Mouse (Mus musculus): ENCODE measurements around the gene Eif3a. TPM values are rescaled to one million over a fixed set of nuclear protein-coding genes. Genes with fewer than 3 reads are reported as not detected.
A peak's percentile ranks its signal among the peaks of the same experiment; 100 is the strongest.

The Eif3a gene
- total RNA-seq, 2 experiments from 2014 or later = 142 to 157 TPM

DNA sequence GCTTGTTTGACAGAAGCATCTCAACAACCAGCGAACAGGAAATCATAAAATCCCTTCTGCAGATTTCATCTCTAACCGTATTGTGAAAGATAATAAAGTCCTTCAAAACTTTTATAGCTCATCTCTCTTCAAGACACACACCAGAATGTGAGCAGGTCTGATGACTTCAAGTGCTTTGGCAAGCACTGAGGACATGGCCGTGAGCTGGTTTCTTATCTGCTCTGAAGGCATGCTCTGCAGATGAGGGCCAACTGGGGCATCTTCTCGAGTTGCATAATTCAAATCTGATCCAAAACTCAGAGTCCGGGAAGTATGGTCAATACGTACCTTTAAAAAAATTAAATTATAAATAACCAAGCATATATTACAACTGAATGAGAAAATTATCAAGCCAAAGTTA lies 17.1 kb downstream of the Eif3a start:
- no peak for DNase-seq
- intact Hi-C loops (cut with DNase I) = loop anchor here (5.0 kb wide), 1 partner anchor 44 kb away; no protein-coding TSS in a partner anchor

DNA sequence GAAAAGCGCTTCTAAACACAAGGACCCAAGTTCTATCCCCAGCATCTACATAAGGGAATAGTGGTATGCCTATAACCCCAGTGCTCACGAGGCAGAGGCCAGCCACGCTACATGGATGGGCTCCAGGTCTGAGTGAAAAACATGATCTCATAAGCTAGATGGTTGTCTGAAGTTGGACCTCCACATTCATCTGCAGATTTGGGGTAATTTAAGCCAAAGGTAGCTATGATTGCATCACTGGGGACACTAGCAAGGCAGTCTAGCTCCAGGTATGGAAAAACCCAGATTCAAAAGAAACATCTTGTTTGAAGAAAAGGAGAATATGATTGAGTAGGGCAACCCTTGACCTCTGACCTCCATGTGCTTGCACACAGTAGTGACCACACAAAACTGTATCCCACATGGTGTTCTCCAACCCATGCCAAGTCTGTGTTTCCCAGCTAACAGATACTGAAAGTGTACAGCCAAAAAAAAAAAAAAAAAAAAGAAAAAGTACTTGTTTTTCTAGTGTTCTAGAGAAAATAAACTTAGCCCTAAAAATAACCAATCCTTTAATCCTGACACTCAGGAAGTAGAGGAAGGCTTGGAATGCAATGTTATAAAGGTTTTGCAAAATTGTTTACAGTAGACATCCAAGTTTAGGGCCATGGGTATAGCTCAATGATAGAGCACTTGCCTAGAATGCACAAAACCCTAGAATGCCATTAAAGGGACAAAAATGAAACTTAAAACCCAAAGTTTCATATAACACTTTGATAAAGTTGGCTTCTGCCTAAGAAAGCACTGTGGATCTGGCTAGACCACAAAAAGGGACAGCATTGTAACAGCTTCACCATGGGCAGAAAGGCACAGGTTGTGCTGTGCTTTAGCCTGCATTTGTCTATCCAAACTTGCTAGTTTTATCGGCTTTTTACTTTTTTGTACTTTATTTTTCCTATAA lies 31.3 kb downstream of the Eif3a start:
- intact Hi-C loops (cut with DNase I) = loop anchor here (10.0 kb wide), 2 partner anchors 184 to 324 kb away; no protein-coding TSS in a partner anchor
- DNase-seq = no peak

DNA sequence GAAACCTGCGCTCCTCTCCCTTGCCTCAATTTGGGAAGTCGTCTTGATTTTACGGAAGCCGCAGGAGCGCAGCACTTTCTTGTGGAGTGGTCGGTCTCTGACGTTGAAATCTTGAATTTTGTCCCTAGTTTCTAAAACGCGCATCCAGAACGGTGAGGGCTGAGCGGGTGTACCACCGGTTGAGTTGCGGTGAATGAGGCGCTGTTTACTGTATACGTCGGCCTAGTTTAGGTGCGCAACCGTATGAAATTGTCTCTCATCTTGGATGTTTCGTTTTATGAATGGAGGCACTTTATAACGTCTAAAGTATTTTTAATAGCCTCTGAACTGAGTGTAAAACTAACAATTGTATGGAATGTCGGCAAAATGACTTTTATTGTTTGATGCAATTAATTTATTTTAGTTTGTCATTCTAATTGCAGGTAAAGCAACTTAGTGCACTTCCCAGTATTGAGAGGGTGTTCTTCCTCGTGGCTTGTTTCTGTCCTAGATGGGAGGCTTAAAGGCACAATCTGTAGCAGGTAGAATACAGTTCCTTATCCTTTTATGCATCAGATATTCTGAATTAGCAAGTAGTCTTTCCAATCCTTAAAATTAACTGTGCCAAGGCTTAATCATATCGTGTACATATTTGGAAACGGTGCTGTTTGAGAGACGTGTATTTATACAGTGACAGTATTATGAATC lies 33.2 kb downstream of the Eif3a start:
- intact Hi-C loops (cut with DNase I) = loop anchor here (10.0 kb wide), 2 partner anchors 182 to 322 kb away; no protein-coding TSS in a partner anchor
- no peak for DNase-seq

DNA sequence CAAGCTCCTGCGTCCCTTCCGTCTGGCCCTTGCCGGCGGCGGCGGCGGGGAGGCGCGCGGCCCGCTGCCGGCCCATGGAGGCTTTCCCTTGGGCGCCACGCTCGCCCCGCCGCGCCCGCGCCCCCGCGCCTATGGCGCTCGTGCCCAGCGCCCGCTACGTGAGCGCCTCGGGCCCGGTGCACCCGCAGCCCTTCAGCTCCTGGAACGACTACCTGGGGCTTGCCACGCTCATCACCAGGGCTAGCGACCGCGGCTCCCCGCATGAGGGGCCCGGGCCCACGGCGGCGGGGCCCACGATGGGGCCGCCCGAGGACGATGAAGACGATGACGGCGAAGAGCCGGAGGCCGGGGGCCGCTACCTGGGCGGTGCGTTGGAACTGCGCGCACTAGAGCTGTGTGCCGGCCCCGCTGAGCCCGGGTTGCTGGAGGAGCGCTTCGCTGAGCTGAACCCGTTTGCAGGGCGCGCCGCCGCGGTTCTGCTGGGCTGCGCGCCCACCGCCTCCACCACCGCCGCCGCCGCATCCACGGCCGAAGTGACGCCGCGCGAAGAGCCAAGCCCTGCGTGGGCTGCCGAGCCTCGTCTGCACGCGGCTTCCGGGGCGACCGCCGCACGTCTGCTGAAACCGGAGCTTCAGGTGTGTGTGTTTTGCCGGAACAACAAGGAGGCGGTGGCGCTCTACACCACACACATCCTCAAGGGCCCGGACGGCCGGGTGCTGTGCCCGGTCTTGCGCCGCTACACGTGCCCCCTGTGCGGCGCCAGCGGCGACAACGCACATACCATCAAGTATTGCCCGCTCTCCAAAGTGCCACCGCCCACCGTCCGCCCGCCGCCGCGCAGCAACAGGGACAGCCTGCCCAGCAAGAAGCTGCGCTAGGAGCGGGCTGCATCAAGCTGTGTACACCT lies 34.0 kb downstream of the Eif3a start:
- DNase-seq = peak; percentile 43
- intact Hi-C loops (cut with DNase I) = loop anchor here (10.0 kb wide), 2 partner anchors 182 to 322 kb away; no protein-coding TSS in a partner anchor

GRCm38 (mm10) chr19:60755438-60756191 lies 34.8 kb downstream of the Eif3a start, which contains the start of gene Nanos1:
Nanos1 (plus strand) TSS chr19:60755987.
- intact Hi-C loops (cut with DNase I) = loop anchor here (10.0 kb wide), 2 partner anchors 181 to 321 kb away; no protein-coding TSS in a partner anchor
- DNase-seq = peak; percentile 93

GRCm38 (mm10) chr19:60747801-60748200 lies 42.7 kb downstream of the Eif3a start:
- no peak for DNase-seq
- intact Hi-C loops (cut with DNase I) = no loop called here

- intact Hi-C loops (cut with DNase I) = no loop called here
- DNase-seq = no peak
Observed at GRCm38 (mm10) chr19:60743767-60744547, 46.5 kb downstream of the Eif3a start.

GRCm38 (mm10) chr19:60740560-60740959 lies 49.9 kb downstream of the Eif3a start:
- intact Hi-C loops (cut with DNase I) = no loop called here
- no peak for DNase-seq

DNA sequence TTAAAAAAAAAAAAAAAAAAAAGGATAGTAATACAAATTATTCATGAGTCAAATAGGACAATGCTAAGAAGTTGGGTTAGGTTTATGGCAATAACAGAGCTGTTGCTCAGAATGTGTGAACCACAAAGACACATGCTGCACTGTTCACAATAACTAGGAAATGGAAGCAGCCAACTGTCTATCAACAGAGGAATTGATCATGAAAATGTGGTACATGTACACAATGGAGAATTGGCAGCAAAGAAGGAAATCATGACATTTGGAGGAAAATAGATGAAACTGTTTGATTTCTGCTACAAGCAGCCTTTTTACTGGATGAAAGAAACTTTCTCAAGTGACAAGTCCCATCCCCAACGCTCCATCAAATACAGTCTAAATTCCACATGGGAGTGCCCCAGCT lies 58.5 kb downstream of the Eif3a start:
- intact Hi-C loops (cut with DNase I) = no loop called here
- DNase-seq = no peak

GRCm38 (mm10) chr19:60731299-60731698 lies 59.2 kb downstream of the Eif3a start:
- intact Hi-C loops (cut with DNase I) = no loop called here
- DNase-seq = no peak

GRCm38 (mm10) chr19:60730281-60730852 lies 60.1 kb downstream of the Eif3a start:
- DNase-seq = peak; percentile 28
- intact Hi-C loops (cut with DNase I) = no loop called here

DNA sequence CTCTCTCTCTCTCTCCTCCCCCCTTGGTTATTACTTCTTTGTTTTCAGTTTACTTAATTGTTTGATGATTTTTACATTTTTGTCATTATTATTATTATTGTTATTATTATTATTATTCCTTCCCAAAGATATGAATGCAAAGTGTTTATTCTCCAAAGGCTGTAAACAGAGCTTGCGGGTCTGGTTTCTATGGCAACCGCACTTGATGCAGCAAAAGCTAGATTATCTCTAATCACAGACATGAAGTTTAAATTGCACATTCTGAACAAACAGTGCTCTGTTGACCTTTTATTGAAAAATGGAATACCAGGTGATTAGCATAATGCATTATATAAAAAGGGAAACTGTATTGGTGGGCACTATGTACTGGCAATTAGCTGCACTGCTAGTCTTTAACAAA lies 74.1 kb downstream of the Eif3a start:
- DNase-seq = no peak
- intact Hi-C loops (cut with DNase I) = no loop called here

DNA sequence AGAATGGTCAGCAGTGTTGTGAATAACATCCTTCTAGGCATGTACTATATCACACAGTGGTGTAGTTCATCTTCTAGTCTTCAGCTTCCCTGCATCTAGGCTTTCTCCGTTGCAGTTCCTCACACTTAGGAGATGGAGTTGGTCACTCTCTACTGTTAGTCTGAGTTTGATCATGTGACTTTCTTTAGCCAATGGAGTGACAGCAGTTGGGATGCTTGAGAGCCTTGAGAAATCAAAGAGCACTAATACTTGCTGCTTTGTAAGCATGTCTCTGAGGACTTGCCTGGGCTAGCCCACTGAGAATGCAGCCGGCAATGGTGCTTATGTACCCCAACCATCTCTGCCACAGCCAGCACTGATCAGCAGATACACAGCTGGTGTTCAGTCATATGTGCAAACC lies 77.9 kb downstream of the Eif3a start:
- intact Hi-C loops (cut with DNase I) = no loop called here
- DNase-seq = no peak

Small RNA genes lying within 50 kb of the gene (microRNA-seq; reads per million reads assigned to microRNA genes)
- gene mmu-mir-3084-1 = not detected

Other genes with a start within 250 kb of the Eif3a start
- 10 to 100 TPM; 44.1 to 49.1 TPM for gene Cacul1, start 209.6 kb downstream of the Eif3a start, total RNA-seq (2021)
- gene Nanos1, start 34.7 kb downstream of the Eif3a start, total RNA-seq (2021) = 10 to 100 TPM; 16.2 to 17.0 TPM
- gene Fam45a, start 20.9 kb upstream of the Eif3a start, total RNA-seq (2021) = 10 to 100 TPM; 32.4 to 33.5 TPM
- gene Sfxn4, start 70.8 kb upstream of the Eif3a start, total RNA-seq (2021) = 10 to 100 TPM in 1 of 2 experiments, 1 to 10 TPM in 1; 9.5 to 11.2 TPM
- gene Prdx3, start 83.9 kb upstream of the Eif3a start, total RNA-seq (2021) = 10 to 100 TPM; 76.1 to 78.4 TPM
- 10 to 100 TPM; 21.5 to 22.2 TPM for gene Grk5, start 99.1 kb upstream of the Eif3a start, total RNA-seq (2021)

Measured in left cerebral cortex, postnatal 4 days (tissue).